Mouse (Mus musculus) CH12.LX (cell line): ENCODE results near the gene Dctn3.
"Not testable (repeated sequence)": the region's sequence is repeated elsewhere in the genome, so short reads cannot be mapped to it uniquely, and the experiment has no call there.

Source experiments
- CTCF ChIP-seq, 2 experiments: IDR thresholded peaks in 1 of 2; conservative IDR thresholded peaks in 1 of 2; 2 replicates each; pipeline ENCODE4 v1.5.1; 2011 to 2012; ENCODE audit warnings: low read depth in 2 of 2, low read length in 2 of 2, improper control_type of control experiment in 1 of 2, inconsistent platforms in 1 of 2, mild to moderate bottlenecking in 1 of 2, moderate library complexity in 1 of 2
- EP300 ChIP-seq: IDR thresholded peaks from 2 replicates; pipeline ENCODE4 v1.6.1; 2011; ENCODE audit warnings: low read length, improper control_type of control experiment
- ETS1 ChIP-seq: conservative IDR thresholded peaks from 2 replicates; pipeline ENCODE4 v1.6.1; 2012; ENCODE audit warnings: low read depth, mild to moderate bottlenecking, inconsistent platforms, low read length, improper control_type of control experiment, moderate library complexity
- USF1 ChIP-seq: IDR thresholded peaks from 2 replicates; pipeline ENCODE4 v1.6.1; 2014; ENCODE audit warnings: low read depth, mild to moderate bottlenecking, inconsistent platforms, low read length, improper control_type of control experiment
- USF2 ChIP-seq: conservative IDR thresholded peaks from 2 replicates; pipeline ENCODE4 v1.6.1; 2011; ENCODE audit warnings: low read depth, low read length, improper control_type of control experiment
- ZNF384 ChIP-seq: IDR thresholded peaks from 2 replicates; pipeline ENCODE4 v1.6.1; 2012; ENCODE audit warnings: low read depth, low read length, improper control_type of control experiment, inconsistent platforms

DNA sequence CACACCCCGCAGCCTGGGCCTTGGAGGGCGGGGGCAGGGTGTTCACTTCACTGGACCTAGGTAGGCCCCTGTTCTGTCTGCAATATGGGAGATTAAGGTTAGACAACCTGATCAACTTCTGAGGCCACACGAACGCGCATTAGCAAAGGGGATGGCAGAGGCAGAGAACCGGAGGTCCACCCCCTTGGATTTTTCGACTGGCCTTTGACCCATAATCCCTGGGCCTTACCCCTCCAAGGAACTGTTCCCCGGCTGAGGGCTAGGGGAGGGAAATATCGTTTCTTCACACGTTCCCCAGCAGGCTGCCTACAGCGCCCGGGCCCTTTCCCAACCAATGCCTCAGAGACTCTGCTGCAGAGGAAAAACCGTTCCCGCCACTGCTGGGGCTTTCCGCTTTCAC lies 26.5 kb downstream of the Dctn3 start:
- TF ChIP-seq CTCF (conservative IDR thresholded peaks at IDR 0.05 in 1 of 2, IDR thresholded peaks at IDR 0.05 in 1 of 2; ENCODE audit: low read depth in 2 of 2, low read length in 2 of 2); ZNF384; EP300; ETS1; USF2; USF1: not testable (repeated sequence)
